Mouse (Mus musculus): ENCODE results near the gene Osbpl8. TPM values are rescaled to one million over a fixed set of nuclear protein-coding genes. Genes with fewer than 3 reads are reported as not detected.
"Not testable (repeated sequence)": the region's sequence is repeated elsewhere in the genome, so short reads cannot be mapped to it uniquely, and the experiment has no call there.

Gene Osbpl8
- polyA plus RNA-seq, 1 experiment from 2014 or later = 22.4 TPM

DNA sequence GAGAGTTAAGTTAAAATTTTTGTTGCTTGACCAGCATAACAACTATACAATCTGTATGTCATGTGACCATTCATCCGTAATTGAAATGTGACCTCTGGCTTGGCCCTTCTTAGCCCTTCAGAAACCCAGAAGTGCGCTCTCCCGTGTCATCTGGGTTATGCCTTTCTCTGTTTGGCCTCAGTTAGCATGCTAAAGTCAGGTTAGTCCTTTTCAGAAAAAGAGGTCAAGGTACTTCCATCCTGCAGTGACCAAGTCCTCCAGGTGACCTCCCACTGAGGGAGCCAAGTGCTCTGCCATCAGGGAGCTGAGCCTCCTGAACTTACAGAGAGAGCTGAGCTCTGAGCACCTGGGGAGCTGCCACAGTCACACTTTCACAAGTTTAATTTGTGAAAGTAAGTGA is 33.7 kb upstream of the Osbpl8 start:
- Histone ChIP-seq H3K27ac (no peak overlapping the region), H3K4me3 (no peak overlapping the region), H3K9me3 (replicated peaks) (no peaks in the 10 kb centered on the region), H3K36me3 (no peaks in the 10 kb centered on the region), H3K4me2 (replicated peaks) (no peak overlapping the region), H3K9ac (no peak overlapping the region), H3K27me3 (no peaks in the 10 kb centered on the region), H3K4me1 (no peaks in the 10 kb centered on the region)
- ATAC-seq (ENCODE audit: low FRiP score) = no peak
- WGBS = 37% methylated on average over 3 of the region's 3 CpGs

DNA sequence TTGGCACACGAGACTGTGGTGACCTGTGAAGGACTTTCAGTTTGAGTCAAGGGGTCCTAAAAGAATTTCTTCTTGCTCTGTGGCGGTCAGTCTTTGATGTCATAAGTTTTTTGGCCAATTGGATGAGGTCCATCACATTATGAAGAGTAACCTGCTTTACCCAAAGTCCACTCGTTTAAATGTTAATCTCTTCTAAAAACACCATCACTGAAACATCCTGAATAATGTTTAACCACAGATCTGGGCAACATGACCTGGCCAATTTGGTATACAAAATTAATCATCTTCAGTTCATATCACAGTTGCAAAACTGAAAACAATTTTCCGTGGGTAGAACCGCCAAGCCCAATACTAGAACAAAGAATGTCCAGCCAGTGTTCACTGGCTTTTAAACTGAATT is 31.3 kb upstream of the Osbpl8 start:
- no peaks in the 10 kb centered on the region for H3K9me3 ChIP-seq (replicated peaks)
- no peak for ATAC-seq (ENCODE audit: low FRiP score)
- WGBS = 91% methylated on average over 5 of the region's 5 CpGs
- H3K4me1 ChIP-seq = no peaks in the 10 kb centered on the region
- H3K4me3 ChIP-seq = no peak overlapping the region
- no peak overlapping the region for H3K27ac ChIP-seq
- H3K4me2 ChIP-seq (replicated peaks) = no peak overlapping the region
- no peak overlapping the region for H3K9ac ChIP-seq
- H3K36me3 ChIP-seq = no peaks in the 10 kb centered on the region
- no peaks in the 10 kb centered on the region for H3K27me3 ChIP-seq

DNA sequence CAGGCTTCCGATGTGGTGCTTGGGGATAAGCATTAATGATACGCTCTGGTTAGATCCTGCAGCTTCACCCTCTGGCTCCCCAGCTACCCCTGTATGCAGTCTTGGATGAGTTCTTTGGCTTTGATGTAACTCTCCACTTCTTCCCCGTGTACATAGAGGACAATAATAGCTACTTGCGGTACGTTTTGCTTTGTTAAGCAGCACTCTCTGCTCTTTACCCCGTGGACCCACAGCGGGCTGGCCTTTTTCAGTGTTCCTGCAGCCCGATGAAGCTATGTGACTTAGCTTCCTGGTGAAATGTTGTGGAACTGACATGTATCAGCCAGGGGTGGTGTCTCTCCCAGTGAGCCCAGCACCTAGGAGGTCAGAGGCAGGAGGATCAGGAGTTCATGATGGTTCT is 30.6 kb upstream of the Osbpl8 start:
- H3K36me3 ChIP-seq = no peaks in the 10 kb centered on the region
- ATAC-seq (ENCODE audit: low FRiP score) = no peak
- WGBS = 83% methylated on average over 8 of the region's 8 CpGs

DNA sequence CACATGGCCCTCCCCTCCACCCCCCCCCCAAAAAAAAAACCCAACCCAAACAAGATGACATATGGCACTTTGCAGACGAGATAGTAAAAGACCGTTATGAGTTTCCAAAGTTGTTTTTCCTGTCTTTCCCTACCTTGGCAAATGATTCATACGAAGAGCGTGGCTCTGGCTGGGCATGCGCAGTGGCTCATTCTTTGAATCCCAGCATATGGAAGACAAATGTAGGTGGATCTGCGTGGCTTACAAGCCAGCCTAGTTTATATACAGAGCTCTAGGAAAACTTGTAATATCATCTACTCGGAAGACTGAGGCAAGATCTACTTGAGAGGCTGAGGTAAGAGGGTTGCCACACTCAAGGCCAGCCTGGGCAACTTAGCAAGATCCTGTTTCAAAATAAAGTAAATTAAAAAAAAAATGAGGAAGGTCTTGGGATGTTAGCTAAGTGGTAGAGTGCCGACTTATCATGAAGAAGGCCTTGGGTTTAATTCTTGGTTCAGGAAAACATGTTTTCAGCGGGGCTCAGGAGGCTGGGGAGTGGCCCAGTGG is 30.1 kb upstream of the Osbpl8 start:
- Histone ChIP-seq H3K4me3 (no peak overlapping the region), H3K4me1 (no peaks in the 10 kb centered on the region), H3K36me3 (no peaks in the 10 kb centered on the region), H3K27me3 (no peaks in the 10 kb centered on the region), H3K9ac (no peak overlapping the region), H3K27ac (no peak overlapping the region), H3K4me2 (replicated peaks) (no peak overlapping the region), H3K9me3 (replicated peaks) (no peaks in the 10 kb centered on the region)
- ATAC-seq (ENCODE audit: low FRiP score) = no peak
- 90% methylated on average over 9 of the region's 9 CpGs for WGBS

More for the DNA sequence above, 30.6 kb upstream of the Osbpl8 start:
- Histone ChIP-seq H3K4me2 (replicated peaks) (no peak overlapping the region), H3K9ac (no peak overlapping the region), H3K27me3 (no peaks in the 10 kb centered on the region), H3K9me3 (replicated peaks) (no peaks in the 10 kb centered on the region), H3K4me1 (no peaks in the 10 kb centered on the region), H3K4me3 (no peak overlapping the region), H3K27ac (no peak overlapping the region)

DNA sequence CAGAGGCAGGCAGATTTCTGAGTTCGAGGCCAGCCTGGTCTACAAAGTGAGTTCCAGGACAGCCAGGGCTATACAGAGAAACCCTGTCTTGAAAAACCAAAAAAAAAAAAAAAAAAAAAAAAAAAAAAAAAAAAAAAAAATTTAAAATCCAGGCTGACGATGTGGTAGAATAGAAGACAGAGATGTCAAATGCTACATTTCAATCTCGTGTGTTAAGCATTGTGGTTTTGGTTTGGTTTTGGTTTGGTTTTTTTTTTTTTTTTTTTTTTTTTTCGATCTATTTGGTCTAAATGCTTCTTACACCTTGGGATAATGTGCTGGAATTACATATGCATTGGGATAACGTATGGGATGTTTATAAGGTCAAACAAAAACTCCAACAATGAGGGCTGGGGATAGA is 28.2 kb upstream of the Osbpl8 start:
- ATAC-seq (ENCODE audit: low FRiP score); H3K9me3 ChIP-seq (replicated peaks): not testable (repeated sequence)
- whole genome bisulfite sequencing = 83% methylated on average over 5 of the region's 5 CpGs

DNA sequence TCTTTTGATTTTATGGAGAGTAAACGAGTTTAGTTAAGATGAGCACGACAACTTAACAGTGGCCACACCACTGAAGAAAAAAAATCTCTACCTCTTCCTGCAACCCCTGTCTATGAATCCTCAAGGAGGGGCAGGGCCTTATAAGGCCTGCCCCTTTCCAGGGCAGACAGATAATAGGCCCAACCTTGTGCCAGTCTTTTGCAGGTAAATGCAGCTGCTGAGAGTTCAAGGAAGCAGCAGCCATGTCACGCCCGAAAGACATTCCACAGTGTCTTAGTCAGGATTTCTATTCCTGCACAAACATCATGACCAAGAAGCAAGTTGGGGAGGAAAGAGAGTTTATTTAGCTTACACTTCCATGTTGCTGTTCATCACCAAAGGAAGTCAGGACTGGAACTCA is 26.6 kb upstream of the Osbpl8 start:
- no peak overlapping the region for H3K4me2 ChIP-seq (replicated peaks)
- H3K4me1 ChIP-seq = no peaks in the 10 kb centered on the region
- no peak overlapping the region for H3K4me3 ChIP-seq
- no peaks in the 10 kb centered on the region for H3K27me3 ChIP-seq
- no peak for ATAC-seq (ENCODE audit: low FRiP score)
- 80% methylated on average over 4 of the region's 4 CpGs for WGBS
- H3K9ac ChIP-seq = no peak overlapping the region
- no peak overlapping the region for H3K27ac ChIP-seq
- H3K9me3 ChIP-seq (replicated peaks) = no peaks in the 10 kb centered on the region
- H3K36me3 ChIP-seq = no peaks in the 10 kb centered on the region

More for the DNA sequence above, 28.2 kb upstream of the Osbpl8 start:
- H3K4me2 ChIP-seq (replicated peaks); H3K27ac ChIP-seq; H3K4me3 ChIP-seq; H3K36me3 ChIP-seq; H3K9ac ChIP-seq; H3K4me1 ChIP-seq; H3K27me3 ChIP-seq: not testable (repeated sequence)

DNA sequence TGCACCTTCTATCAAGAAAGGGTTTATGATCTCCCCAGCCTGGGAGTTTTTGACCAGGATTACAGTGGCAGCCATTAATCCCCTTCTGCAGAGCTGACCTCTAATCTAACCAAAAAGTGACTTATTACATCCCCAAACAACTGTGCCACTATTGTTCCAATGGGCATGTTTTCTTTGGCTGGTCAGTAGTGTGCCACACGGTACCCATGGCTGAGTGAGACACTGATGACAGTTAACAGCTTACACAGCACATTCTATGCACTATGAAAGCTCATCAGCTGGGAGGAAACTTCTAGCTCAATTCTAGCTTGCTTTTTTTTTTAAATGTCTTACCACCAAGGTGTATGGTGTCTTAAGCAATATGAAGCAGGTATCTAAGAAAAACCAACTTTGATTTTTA is 25.4 kb upstream of the Osbpl8 start:
- 77% methylated on average over 1 of the region's 1 CpGs for WGBS
- Histone ChIP-seq H3K27ac (no peak overlapping the region), H3K9me3 (replicated peaks) (no peaks in the 10 kb centered on the region), H3K36me3 (no peaks in the 10 kb centered on the region), H3K4me1 (no peaks in the 10 kb centered on the region), H3K4me3 (no peak overlapping the region), H3K27me3 (no peaks in the 10 kb centered on the region), H3K4me2 (replicated peaks) (no peak overlapping the region), H3K9ac (no peak overlapping the region)
- ATAC-seq (ENCODE audit: low FRiP score) = no peak

DNA sequence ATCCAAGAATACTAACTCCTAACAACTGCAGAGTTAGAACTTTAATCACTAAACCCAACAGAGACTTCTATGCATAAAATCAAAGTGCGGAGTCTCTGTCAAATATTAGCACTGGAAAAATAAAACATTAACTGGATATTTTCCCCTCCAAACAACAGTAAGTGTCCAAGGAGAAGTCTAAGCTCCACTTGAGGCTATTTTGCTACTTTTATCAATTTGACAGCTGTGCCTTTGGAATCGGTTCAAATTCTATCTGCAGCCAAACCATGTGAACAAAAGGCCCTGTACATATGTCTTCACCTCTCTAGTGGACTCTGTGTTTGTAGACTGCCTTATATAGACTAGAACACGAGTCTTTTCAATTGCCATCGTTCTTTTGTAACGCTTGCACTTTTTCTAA is 24.7 kb upstream of the Osbpl8 start:
- no peak overlapping the region for H3K4me3 ChIP-seq
- no peaks in the 10 kb centered on the region for H3K9me3 ChIP-seq (replicated peaks)
- no peak overlapping the region for H3K27ac ChIP-seq
- WGBS = 89% methylated on average over 5 of the region's 5 CpGs
- no peak overlapping the region for H3K9ac ChIP-seq
- H3K4me1 ChIP-seq = no peaks in the 10 kb centered on the region
- no peaks in the 10 kb centered on the region for H3K27me3 ChIP-seq
- no peaks in the 10 kb centered on the region for H3K36me3 ChIP-seq
- H3K4me2 ChIP-seq (replicated peaks) = no peak overlapping the region
- no peak for ATAC-seq (ENCODE audit: low FRiP score)

DNA sequence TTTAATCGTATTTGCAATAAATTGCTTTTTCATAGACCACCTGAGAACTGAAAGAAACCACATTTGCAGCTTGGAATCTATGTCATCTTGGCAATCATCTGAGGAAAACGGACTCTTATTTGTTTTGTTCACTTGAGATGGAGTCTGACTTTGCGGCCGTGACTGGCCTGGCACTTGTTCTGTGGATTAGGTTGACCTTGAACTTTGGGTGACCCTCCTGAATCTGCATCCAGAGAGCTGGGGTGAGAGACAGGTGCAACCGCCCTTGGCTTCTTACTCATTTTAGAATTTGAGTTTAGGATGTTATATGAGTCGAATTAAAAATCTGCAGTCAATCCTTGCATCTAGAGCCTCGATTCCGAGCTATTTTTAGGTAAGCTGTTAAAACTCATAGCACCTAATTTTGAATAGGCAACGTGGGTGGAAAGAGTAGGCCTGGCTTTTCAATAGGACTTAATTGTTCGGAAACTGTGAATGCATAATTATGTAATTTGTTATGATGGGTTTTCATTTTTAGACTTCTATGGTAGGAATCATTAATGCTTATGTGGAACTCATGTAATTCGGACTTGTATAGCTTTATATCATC is 20.1 kb upstream of the Osbpl8 start:
- ATAC-seq (ENCODE audit: low FRiP score) = no peak
- WGBS = 87% methylated on average over 11 of the region's 11 CpGs
- Histone ChIP-seq H3K4me1 (no peaks in the 10 kb centered on the region), H3K27me3 (no peaks in the 10 kb centered on the region), H3K4me2 (replicated peaks) (no peak overlapping the region), H3K36me3 (no peaks in the 10 kb centered on the region), H3K9ac (no peak overlapping the region), H3K9me3 (replicated peaks) (no peaks in the 10 kb centered on the region), H3K27ac (no peak overlapping the region), H3K4me3 (no peak overlapping the region)

DNA sequence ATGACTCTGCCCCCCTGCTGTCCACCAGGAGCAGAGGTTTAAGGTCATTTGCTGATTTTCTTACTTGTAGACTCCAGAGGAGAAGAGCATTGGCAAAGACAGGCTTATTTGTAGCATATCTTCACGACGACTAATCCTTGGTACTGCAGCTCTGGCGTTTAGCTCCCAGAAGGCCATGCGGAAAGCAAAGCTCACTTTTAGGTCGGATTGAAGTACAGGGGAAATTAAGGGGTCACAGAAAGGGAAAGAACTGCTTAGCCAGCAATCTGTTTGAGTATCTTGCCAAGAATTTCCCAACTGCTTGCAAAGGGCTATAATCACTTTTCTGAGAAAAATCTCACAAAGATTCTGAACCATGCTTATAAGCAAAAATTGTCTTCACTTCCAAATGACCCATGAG is 14.8 kb upstream of the Osbpl8 start:
- no peaks in the 10 kb centered on the region for H3K9me3 ChIP-seq (replicated peaks)
- H3K4me3 ChIP-seq = no peak overlapping the region
- H3K4me1 ChIP-seq = no peaks in the 10 kb centered on the region
- H3K4me2 ChIP-seq (replicated peaks) = no peak overlapping the region
- no peaks in the 10 kb centered on the region for H3K36me3 ChIP-seq
- no peak overlapping the region for H3K9ac ChIP-seq
- H3K27me3 ChIP-seq = no peaks in the 10 kb centered on the region
- no peak for ATAC-seq (ENCODE audit: low FRiP score)
- 69% methylated on average over 5 of the region's 5 CpGs for WGBS
- H3K27ac ChIP-seq = no peak overlapping the region

DNA sequence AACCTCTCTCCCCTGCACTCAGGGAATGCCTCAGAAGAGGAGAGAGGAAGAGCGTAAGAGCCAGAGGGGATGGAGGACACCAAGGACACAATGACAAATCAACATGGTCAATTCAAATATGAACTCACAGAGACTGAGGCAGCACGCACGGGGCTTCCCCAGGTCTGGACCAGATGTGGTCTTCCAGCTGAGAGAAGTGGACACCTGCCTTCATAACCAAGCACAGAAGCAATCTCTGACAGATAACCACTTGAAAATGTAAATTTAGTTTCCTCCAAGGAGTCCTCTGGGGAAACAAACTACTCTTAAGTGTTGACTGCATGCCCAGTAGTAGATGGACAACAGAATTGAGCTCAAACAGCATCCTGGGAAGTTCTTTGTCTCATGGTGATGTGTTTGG is 9.5 kb upstream of the Osbpl8 start:
- no peak overlapping the region for H3K4me2 ChIP-seq (replicated peaks)
- H3K36me3 ChIP-seq = no peaks in the 10 kb centered on the region
- H3K4me1 ChIP-seq = no peaks in the 10 kb centered on the region
- H3K27me3 ChIP-seq = no peaks in the 10 kb centered on the region
- H3K9me3 ChIP-seq (replicated peaks) = no peaks in the 10 kb centered on the region
- no peak overlapping the region for H3K4me3 ChIP-seq
- ATAC-seq (ENCODE audit: low FRiP score) = no peak
- no peak overlapping the region for H3K27ac ChIP-seq
- 92% methylated on average over 3 of the region's 3 CpGs for WGBS
- no peak overlapping the region for H3K9ac ChIP-seq

DNA sequence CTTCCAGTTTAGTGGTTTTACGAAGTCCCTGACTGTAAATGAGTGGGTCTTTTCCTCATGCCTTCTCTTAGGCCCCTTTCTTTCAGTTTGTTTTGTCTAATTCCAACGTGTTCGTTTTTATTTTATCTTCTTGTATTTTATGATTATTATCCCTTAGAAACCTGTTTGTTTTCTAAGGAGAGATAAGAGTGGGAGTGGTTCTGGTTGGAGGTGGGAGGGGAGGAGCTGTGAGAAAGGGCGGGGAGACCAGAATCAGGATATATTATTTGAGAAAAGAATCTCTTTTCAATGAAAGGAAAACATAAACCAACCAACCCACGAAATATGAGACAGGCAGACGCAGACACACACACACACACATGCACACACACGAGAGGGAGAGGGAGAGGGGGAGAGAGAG is 9.0 kb upstream of the Osbpl8 start:
- no peak for ATAC-seq (ENCODE audit: low FRiP score)
- H3K4me1 ChIP-seq = no peaks in the 10 kb centered on the region
- H3K27ac ChIP-seq = no peak overlapping the region
- no peak overlapping the region for H3K4me3 ChIP-seq
- no peaks in the 10 kb centered on the region for H3K27me3 ChIP-seq
- 78% methylated on average over 7 of the region's 7 CpGs for WGBS
- H3K36me3 ChIP-seq = no peaks in the 10 kb centered on the region
- H3K9me3 ChIP-seq (replicated peaks) = no peaks in the 10 kb centered on the region
- no peak overlapping the region for H3K4me2 ChIP-seq (replicated peaks)
- H3K9ac ChIP-seq = no peak overlapping the region

DNA sequence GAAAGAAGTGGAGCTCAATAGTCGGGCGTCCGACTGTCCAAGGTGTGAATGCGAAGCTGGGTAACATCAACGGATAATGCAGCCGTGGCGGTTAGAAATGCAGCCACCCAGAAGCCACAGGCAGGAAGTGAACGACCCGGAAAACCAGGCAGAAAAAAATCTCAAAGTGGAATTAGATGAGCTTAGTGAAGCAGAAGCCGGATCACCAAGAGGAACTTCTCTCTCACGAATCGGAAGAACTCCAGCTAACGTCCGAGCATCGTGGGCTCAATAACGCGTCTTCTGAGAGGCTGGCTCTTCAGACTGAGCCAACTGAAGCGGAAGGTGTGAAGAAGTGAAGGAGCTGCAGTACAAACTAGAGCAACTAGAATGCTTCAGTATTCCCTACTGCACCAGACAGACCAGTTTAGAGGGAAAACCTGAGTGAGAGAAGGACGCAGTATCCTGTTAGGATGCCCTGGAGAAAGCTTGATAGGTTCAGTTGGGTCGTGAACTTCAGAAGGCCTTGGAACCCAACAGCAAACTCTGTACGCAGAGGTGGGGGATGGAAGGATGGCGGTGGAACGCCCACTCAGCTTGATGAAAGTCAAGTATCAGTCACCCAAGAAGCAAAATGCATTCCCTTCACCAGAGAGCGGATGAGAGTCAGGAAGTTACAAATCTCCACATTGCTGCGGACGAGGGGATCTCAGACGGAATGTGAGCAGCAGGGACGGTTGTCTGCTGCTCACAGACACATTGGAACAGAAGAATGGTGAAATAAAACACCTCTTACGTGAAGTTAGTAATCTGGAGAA is 8.0 kb upstream of the Osbpl8 start:
- 90% methylated on average over 29 of the region's 29 CpGs for WGBS
- H3K27me3 ChIP-seq = no peaks in the 10 kb centered on the region
- H3K9ac ChIP-seq = no peak overlapping the region
- H3K9me3 ChIP-seq (replicated peaks) = no peaks in the 10 kb centered on the region
- ATAC-seq (ENCODE audit: low FRiP score) = no peak
- no peak overlapping the region for H3K27ac ChIP-seq
- no peaks in the 10 kb centered on the region for H3K4me1 ChIP-seq
- H3K36me3 ChIP-seq = no peaks in the 10 kb centered on the region
- no peak overlapping the region for H3K4me2 ChIP-seq (replicated peaks)
- no peak overlapping the region for H3K4me3 ChIP-seq

Measured in hindbrain, embryonic 12.5 days (tissue).